Mouse (Mus musculus): ENCODE data around the gene Gprasp1.
"Not testable (repeated sequence)": the region's sequence is repeated elsewhere in the genome, so short reads cannot be mapped to it uniquely, and the experiment has no call there.

The Gprasp1 gene

DNA sequence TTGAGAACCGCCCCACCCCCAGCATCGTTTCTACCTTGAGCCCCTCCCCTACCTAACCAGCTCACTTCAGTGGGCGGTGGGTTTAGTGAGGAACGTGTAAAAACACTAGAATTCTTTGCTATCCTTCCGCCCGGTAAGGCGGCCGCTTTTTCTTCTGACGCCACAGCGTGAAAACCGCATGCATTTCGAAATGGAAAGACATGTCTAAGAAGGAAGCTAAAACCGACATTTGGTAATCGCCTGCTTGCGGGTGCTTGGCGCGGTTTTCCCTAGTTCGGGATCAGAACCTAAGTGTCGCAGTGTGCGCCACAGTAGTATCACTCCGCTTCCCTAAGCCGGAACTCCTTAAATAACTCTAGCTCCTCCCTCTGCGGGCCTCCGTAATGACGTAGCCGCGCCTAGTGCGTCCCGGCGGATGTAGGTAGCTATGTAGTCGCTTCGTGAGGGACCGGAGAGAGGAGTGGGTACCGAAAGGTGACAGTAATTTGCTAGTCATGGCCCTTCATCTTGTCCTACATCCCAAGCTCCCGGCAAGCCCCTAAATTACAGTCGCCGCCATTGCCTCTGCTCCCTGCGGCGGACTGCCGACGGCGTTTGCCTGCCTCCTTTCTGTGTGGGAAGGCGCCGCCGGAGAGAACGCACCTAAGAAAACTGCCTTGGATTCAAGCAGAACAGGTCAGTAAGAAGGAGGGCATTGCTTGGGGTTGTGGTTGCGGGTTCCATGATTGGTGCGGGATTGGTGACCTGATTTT lies at the start of gene Gprasp1, which contains the start of gene Armcx5:
Gene Gprasp1, plus strand, starts transcription at position 430 of the 752 bp plus-strand sequence.
Gene Armcx5, plus strand, starts transcription at position 430 of the 752 bp plus-strand sequence.
- in situ Hi-C loops (cut with MboI, MseI): no loop called here

DNA sequence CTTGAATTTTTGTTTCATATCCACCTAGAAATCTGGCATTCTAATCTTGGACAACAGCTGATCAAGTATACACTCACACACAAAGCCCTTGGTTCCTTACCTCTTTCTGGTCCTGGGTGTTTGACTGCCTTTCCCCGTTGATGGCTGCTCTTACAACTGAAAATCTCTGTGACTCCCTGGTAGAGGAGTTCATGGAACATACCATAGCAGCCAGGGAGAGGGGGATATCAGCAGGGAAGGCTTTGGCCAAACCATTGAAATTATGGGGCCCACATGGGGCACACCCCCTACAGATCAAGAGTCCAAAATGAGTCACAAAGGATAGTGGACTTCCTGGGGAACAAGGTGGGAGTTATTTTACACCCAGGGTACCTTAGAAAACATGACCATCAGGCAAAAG lies 48.9 kb upstream of the Gprasp1 start, which contains the start of gene Tcp11x2:
Gene Tcp11x2, minus strand, starts transcription at position 158 of the 400 bp plus-strand sequence.
- in situ Hi-C loops (cut with MboI, MseI): no loop called here

DNA sequence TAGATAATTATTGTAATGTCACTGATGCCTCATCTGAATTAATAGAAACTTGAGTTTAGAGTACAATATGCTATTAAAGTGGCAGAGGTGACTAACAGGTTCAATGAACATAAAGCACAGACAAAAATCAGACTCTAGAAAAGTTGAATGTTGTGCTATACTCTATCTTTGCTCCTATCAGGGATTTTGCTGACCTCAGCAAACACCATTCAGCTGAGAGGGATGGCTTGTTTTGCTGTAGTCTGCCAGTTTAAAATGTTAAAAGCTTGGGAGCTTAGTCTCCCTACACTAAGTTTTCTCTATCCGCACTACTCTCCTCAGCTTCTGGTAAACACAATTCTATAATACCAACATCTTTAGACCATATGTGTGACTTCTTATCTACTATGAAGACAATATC lies 39.4 kb upstream of the Gprasp1 start:
- in situ Hi-C loops (cut with MboI, MseI): no loop called here

DNA sequence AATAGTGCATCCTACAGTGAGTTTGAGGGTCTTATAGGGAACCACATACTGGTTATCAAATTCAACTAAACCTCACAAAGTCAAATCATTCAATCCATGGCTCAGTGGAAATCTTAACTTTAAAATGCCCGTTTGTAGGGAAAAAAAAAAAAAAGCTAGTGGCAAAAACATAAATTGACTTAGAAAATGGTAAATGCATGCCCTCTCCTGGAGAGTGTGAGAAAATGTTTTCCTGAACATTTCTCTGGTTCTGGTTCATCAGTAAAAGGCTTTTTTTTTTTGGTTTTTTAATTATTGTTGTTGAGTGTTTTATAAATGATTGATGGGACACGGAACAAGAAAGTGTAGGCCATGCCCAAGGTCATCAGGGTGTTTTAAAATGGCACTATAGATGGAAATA lies 38.2 kb upstream of the Gprasp1 start:
- in situ Hi-C loops (cut with MboI, MseI): no loop called here

DNA sequence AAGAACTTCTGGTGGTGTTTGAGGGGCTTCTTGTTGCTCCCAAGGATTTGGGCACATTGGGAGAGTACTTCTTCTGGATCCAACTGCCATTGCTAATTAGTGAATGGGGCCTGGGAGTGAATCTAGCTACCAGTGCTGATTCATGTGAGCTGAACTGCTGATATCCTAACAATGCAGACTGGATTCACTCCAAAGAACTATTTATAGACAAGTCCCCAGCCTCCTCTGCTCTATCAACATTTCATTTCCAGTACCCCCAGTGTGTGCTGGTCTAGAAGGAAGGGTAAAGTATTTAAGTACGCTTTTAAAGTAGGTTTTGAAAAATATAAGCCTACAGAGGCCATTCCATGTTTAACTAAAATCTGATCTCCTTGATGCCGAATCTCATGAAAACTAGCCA lies 29.7 kb upstream of the Gprasp1 start:
- in situ Hi-C loops (cut with MboI, MseI): no loop called here

DNA sequence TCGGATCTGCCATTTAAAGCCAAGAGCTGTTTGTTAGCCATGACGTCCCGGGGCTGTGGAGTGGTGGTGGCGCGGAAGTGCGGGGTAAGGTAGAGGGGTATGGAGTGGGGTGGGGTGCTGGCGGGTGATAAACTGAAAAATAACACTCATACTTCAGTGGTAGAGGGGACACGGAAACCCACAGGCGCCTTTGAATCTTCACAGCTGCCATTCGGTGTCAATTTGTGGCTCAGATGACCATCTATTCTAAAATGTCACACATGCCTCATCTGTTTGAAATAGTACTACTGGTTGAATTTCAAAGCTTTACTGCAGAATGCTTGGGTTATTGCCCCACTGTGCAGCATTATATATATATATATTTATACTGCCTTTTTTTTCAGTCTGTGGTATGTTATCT lies 17.4 kb upstream of the Gprasp1 start, which contains the start of gene Tmsb15a:
Gene Tmsb15a, minus strand, starts transcription at position 101 of the 400 bp plus-strand sequence.
- in situ Hi-C loops (cut with MboI, MseI): loop anchor here (5.0 kb wide), 1 partner anchor 138 kb away; no protein-coding TSS in a partner anchor

DNA sequence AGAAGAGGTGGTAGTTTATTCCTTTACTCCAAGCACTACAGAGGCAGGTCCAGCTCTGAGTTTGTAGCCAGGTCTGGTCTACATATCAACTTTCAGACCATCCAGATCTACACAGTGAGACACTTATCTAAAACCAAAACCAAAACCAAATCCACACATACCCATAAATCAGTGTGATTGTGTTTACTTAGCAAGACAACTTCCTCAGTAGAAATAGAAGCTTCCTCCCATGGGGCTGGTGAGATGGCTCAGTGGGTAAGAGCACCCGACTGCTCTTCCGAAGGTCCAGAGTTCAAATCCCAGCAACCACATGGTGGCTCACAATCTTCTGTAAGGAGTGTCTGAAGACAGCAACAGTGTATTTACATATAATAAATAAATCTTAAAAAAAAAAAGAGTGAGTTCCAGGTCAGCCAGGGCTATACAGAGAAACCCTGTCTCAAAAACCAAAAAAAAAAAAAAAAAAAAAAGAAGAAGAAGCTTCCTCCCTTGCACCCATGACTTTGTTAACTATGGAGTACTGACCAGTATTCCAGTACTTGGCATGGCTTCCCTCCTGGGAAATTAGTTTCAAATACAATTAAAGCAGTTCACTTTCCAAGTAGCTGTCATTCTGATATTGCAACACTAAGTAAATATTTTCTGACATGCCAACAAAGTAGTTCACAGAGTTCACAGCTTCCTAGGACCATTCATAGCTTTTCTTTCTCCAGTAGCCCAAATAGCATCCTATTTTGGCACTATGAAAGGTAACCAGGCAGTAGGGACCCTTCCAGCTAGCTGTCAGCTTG lies 3.6 kb upstream of the Gprasp1 start:
- in situ Hi-C loops (cut with MboI, MseI): no loop called here

DNA sequence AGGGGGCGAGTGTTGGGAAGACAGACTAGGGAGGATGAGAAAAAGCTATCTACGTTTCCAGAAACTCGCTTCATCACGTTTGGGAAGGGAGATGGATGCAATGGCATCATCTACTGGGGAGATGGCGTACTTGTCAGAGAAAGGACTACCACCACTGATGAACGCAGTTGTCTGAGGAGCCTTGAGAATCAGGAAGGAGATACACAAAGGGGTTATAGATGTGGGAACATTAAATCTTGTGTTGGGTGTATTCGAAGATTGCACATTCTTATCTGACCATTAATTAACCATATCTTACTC lies 473 bp downstream of the Gprasp1 start:
- in situ Hi-C loops (cut with MboI, MseI): no loop called here

DNA sequence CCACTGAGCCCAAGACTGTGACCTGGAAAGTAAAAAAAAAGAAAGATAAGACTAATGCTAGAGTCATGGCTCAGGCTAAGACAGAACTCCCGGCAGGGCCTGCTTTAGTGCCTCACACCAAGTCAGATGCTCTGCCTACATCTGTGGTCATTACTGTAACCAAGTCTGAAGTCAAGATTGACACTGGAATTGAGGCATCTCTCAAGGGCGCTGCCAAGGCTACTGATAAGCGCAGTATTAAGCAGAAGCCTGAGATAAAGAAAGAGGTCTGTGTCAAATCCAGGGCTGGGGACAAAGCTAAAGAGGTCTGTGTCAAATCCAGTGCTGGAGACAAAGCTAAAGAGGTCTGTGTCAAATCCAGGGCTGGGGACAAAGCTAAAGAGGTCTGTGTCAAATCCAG lies 2.8 kb downstream of the Gprasp1 start:
- in situ Hi-C loops (cut with MboI, MseI): not testable (repeated sequence)

DNA sequence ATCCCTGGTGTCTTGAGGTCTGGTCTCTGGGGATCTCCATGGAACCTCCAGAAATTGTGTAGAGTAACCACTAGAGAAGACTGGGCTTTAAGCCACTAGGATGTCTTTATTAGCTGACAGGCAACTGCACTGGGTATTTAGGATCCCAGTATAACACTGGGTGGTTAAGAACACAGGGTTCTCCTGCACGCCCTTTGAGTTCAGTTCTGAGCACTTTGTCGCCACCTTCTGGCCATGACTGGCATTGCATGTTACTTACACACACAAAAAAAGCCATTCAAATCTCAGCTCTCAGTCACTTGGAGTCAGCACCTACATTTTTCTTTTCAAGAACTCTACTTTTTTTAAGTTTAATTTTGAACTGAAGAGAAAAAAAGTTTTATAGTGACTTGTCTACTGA lies 10.3 kb downstream of the Gprasp1 start:
- in situ Hi-C loops (cut with MboI, MseI): no loop called here

DNA sequence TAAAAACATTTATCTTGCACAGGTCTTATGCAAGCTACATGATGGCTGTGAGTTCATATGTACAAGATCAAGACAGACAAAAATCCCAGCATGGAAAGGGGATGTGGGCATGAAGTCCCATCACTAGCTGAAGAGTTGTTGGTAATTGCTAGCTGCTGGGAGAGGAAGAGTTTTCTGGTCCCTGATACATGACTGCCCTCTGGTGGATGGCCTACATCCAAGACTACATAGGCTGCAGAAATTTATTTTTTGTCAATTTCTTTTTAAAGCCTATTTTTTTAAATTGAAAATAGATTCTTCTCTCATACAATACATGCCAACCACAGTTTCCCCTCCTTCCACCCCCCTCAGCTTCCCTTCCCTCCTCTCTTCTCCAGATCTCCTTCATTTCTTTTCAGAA lies 19.2 kb downstream of the Gprasp1 start:
- in situ Hi-C loops (cut with MboI, MseI): no loop called here

DNA sequence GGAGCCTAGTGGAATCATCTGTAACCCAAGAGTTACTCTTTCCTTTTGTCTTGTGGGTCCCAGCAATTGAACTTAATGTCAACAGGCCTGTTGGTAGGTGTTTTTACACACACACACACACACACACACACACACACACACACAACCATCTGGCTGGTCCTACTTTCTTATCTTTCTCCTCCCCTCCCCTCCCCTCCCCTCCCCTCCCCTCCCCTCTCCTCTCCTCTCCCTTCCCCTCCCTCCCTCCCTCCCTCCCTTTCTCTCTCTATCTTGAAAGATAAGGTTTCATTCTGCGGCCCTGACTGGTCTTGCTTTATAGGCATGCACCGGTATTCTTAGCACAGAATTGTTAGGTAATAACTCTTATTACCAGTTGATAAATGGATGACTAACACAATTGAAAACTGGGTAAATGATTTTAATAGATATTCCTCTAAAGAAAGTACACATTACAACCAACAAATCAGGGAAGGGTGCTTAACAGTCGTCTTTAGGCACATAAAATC lies 25.6 kb downstream of the Gprasp1 start:
- in situ Hi-C loops (cut with MboI, MseI): no loop called here

DNA sequence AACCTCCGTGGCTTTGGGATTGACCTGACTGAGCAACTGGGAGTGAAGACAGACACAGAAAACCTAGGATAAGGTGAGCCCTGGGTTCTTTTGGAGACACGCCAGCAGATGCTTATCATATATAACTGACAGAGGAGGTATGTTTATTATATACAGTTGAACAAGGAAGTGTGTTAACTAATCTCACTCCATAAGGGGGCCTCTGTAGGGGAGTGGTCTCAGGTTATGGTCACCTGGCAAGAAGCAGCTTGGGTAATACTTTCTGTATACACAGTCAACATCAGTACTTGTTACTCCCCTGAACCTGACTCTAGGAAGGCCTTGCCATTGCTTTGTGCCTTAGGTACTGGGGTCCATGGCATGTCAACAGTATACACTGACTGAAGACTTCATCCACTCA lies 26.0 kb downstream of the Gprasp1 start:
- in situ Hi-C loops (cut with MboI, MseI): no loop called here

DNA sequence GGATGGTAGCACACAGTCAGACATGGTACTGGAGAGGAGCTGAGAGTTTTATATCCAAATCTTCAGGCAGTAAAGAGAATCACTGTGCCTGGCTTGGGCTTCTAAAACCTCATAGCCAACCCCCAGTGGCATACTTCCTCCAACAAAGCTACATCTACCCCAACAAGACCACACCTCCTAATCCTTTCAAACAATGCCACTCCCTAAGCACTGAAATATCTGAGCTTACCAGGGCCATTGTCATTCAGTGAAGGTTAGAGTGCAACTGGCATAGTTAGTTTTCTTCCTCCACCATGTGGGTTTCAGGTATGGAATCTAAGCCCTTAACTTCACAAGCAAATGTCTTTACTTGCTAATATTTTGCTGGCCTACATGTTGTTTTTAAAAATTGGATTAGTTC lies 49.0 kb downstream of the Gprasp1 start:
- in situ Hi-C loops (cut with MboI, MseI): no loop called here

DNA sequence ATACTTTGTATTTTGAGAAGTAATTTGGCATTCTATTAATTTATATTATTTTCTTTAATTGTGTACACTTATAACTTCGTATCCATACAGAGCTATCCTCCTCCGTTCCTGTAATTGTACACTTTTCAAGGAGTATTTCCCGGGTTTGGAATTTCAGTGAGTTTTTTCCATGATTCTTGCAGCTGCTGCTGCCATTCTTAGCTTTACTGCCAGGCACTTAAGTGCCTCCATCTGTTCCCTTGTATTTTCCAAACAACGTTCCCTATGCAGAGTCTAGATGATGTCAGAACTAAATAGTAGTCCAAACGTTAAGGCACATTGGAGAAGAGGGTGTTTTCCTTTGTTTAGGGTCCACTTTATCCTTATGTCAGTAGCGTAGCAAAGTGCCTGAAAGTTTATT lies 49.8 kb downstream of the Gprasp1 start:
- in situ Hi-C loops (cut with MboI, MseI): no loop called here

DNA sequence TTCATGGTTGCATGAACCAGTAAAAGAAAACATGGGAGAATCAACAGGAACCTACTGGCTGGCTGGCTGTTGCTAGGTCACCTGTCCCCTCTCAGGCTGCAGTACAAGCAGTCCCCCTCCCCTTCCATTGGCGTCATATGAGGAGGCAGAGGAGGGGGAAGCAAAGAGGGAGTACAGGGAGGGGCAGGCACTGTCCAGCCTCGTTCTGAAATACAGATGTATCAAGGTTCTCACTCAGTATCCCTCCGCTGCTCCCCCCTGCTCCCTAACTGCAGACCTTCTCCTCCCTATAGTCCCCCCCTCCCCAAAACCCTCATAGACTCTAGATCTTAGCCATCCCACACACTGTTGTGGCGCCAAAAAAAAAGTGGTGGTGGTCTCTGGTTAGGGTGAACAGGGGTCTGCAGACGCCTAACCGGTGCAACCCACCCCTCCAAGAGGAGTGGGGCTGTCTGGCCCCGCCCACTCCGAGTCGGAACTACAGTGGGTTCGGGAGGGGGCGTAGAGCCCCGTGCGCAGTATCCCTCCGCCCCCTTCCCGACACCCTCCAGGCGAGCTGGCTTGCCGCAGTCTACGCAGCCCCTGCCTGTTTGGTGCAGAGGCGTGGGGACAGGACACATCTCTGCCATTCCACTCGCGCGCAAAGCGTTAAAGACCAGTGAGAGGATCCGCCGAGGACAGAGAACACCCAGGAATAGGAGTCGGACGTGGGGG lies 53.2 kb downstream of the Gprasp1 start:
- in situ Hi-C loops (cut with MboI, MseI): loop anchor here (5.0 kb wide), 1 partner anchor 47 kb away; no protein-coding TSS in a partner anchor

DNA sequence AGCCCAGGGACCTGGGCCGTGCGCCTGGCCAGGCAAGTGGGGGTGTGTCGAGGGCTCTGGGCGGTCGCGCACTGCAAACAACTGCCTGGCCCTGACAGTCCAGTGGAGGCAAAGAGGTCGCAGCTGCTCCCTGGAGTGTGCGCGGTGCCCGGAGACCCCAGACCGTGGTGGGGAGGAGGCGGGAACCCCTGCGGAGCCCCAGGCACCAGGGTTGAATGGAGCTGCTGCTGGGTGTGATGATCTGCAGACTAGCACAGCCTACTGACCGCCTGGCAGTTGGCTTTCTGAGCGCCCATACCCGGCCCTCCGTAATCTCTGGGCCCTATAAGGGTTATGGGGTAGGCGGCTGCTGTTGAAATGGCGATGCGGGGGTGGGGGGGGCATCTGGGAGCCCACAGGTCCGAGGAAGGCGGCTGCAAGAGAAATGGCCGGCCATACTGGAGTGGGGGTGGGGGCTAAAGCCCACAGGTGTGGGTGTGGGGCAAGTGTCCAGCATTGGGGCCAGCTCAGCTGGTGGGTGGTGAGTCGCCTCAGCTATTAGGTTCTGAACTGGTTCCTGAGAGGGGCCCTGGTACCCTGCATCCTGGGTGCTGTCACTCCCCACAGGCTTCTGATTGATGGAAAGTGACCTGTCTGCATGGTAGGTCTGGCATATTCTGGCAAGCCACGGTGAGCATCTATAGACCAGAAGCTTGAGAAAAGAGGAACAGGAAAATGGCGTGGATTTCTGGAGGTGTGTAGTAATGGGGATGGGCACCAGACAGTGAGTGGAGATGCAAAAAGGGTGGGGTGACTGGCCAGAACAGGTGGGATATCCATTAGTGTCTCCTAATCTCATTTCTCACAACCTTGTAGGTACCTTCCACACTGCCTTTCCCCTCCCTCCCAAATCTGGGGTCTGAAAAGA lies 54.0 kb downstream of the Gprasp1 start:
- in situ Hi-C loops (cut with MboI, MseI): loop anchor here (5.0 kb wide), 1 partner anchor 46 kb away; no protein-coding TSS in a partner anchor

DNA sequence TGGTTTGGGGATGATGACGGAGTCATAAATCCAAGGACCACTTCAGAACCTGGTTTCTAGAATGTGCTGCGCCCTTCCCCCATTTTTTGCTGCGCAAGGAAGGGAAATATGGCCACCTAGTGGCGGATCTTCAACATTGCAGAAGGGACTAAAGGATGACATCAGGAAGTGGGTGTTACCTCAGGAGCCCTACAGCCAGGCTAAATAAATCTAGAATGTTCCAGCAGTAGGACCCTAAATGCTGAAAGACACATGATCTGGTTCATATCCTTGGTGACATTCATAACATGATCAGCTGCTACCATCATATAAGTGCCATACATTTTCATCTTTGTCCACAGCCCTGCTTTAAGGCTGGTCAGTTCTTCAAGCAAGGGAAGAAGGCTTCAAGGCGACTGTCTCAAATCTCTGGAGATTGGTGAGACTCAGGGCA lies 54.7 kb downstream of the Gprasp1 start, which contains the start of gene Bhlhb9:
Gene Bhlhb9, plus strand, starts transcription at position 383 of the 433 bp plus-strand sequence.
- in situ Hi-C loops (cut with MboI, MseI): loop anchor here (5.0 kb wide), 1 partner anchor 45 kb away; no protein-coding TSS in a partner anchor

DNA sequence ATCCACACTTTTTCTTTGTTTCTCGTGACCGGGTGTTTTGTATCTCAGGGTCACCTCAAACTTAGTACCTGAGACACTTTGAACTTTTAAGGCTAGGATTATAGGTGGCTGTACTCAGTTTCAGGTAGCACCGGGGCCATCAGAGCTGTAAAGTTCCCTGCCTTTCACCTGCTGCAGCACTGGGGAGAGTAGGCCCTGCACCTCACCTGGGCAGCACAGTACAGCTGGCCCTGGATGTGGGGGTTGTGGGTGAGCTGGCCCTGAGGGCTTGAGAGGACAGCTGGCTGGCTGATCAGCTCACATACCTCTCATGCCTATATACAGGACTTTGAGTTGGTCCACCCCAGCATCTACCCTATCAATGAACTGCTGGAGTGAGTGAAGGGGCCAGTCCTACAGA lies 61.6 kb downstream of the Gprasp1 start:
- in situ Hi-C loops (cut with MboI, MseI): no loop called here

DNA sequence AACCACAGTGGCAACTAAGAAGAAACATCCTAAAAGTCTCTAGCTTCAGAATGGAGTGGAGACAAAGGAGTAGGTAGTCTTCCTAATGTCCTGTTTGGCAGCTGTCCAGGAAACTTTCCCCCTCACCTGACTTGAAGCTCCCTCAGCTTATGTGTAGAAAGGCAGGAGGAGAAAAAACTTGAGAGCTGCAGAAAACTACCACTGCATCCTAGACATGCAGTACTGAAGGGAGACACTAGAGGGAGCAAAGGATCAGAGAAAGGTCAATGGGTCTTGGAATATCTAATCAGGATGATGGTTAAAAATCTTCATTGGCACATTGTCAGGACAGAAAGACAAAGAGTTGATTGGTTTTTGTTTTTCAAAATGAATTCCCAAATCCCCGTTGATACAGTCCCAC lies 63.2 kb downstream of the Gprasp1 start:
- in situ Hi-C loops (cut with MboI, MseI): loop anchor here (5.0 kb wide), 1 partner anchor 167 kb away; no protein-coding TSS in a partner anchor

DNA sequence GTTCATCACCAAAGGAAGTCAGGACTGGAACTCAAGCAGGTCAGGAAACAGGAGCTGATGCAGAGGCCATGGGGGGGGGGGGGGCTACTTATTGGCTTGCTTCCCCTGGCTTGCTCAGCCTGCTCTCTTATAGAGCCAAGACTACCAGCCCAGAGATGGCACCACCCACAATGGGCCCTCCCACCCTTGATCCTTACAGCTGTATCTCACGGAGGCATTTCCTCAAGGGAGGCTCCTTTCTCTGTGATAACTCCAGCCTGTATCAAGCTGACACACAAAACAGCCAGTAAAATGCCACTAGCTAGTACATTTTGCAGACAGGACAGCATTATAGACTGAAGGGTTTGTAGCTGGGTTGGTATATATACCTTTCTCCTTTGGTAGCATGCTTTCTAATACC lies 93.4 kb downstream of the Gprasp1 start:
- in situ Hi-C loops (cut with MboI, MseI): not testable (repeated sequence)
